Mouse (Mus musculus) c-Kit-positive CD71-positive TER-119-negative erythroid progenitor cells, embryonic 14.5 days (primary cell): ENCODE data around the gene Slc25a10.

Experiments used
- DNase-seq: peaks from one replicate; pipeline ENCODE4 v3.0.0-alpha.2; 2013; ENCODE audit warnings: low read depth

Gene Slc25a10

DNA sequence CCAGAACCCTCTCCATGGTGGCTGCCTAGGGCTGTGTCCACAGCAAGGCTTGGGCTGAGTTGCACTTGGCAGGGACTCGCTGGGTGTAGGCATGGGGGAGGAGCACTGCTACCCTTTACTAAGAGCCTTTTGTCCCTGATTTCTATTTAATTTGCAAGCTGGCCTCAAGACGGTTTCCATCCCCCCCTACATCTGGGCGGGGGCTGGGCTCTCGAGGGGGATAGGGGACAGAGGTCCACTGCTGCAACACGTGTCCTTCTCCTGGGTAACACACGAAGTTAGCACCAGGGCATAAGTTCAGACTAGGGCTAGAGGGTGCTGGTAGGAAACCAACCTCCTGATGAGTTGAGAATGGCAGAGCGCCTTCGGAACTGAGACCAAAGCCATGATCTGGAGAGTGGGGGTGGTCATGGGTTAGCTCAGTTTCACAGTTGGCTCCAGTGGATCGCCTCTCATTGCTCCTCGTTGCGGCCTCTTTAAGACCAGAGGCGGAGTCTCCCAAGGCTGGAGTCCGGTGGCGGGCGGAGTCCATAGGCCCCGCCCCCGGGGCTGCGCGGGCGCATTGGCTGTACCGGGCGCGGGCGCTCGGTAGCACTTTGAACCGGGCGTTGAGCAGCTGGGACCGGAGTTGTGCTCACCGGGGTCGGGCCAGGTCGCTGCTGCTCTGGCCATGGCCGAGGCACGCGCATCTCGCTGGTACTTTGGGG, at the start of gene Slc25a10:
Slc25a10 (plus strand) TSS at position 524 of the 707 bp plus-strand sequence.
- peak; percentile 78 for DNase-seq

DNA sequence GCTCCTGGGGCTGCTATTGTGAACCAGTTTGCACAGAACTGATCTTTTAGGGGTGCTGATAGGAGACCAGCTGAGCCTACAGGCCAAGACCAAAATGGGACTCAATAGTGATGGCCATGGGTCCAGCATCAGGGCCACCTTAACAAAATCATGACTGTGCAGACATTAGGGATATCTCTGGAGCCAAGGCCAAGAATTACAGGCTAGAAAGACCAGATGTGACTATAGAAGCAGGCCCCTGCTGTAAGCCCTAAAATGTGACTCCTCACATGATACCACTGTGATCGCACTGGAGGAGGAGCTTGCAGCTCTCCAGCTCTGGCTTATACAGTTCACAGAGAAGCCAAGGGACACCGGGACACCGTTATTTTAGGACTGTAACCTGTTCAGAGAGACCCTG, 49.3 kb upstream of the Slc25a10 start, which contains the start of gene Tspan10:
Tspan10 (plus strand) TSS at position 301 of the 400 bp plus-strand sequence.
- no peak for DNase-seq

GRCm38 (mm10) chr11:120442765-120443280, 48.8 kb upstream of the Slc25a10 start:
- no peak for DNase-seq

GRCm38 (mm10) chr11:120444106-120444505, 47.5 kb upstream of the Slc25a10 start:
- no peak for DNase-seq

GRCm38 (mm10) chr11:120445475-120445874, 46.2 kb upstream of the Slc25a10 start:
- no peak for DNase-seq

DNA sequence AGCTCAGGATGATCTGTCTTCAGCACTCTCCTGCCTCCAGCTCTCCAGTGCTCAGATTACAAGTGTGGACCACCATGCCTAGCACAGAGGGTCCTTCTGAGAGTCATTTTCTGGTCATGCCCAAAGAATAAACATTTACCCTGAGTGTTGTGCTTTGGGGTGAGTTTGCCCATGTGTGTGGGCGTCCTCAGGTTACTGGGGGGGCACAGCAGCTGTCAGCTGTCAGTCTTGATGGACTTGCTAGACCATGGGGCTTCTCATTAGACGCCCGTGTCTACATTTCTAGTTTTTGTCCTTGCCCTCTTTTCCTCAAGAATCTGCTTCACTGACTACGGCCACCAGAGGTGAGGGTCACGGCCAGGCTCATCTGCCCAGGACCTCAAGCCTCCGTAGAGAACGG, 44.5 kb upstream of the Slc25a10 start:
- no peak for DNase-seq

DNA sequence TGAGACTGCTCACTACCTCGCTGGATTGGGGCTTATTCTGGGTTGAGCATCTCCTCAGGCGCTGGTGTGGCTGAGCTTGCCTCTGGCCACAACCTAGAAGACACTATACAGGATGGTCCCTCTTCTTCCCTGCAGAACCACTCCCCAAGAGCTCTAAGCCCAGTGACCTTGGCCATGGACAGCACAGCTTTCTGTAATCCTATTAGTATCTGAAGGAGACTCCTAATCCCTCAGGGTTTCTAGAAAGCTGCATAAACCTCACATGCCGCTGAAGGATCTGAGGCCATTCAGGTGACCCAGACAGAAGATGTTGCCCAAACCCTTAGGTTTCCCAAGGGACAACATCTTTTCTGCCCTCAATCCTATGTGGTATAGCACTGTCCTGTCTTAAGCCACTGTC, 39.4 kb upstream of the Slc25a10 start:
- no peak for DNase-seq

GRCm38 (mm10) chr11:120453306-120453705, 38.3 kb upstream of the Slc25a10 start, which contains the start of gene Pde6g:
Gene Pde6g (minus strand): TSS chr11:120453500.
- DNase-seq = no peak

- DNase-seq = no peak
Observed at GRCm38 (mm10) chr11:120454965-120455364, 36.7 kb upstream of the Slc25a10 start.

DNA sequence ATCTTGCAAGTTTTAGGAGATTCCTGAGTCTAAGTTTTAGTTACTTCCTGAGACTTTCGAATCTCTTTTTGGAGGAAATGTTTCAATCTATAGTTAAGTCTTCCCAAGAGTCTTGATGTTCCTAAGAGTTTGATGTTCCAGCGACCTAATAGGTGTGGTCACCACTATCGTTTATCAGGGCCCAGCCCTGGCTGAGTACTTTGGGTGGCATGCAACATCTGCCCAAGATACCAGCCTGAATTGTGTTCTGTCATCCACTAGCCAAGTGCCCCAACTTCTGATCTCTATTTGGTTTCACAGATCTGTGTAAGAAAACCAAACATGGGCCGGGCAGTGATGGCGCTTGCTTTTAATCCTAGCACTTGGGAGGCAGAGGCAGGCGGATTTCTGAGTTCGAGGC, 36.2 kb upstream of the Slc25a10 start:
- DNase-seq = no peak

DNA sequence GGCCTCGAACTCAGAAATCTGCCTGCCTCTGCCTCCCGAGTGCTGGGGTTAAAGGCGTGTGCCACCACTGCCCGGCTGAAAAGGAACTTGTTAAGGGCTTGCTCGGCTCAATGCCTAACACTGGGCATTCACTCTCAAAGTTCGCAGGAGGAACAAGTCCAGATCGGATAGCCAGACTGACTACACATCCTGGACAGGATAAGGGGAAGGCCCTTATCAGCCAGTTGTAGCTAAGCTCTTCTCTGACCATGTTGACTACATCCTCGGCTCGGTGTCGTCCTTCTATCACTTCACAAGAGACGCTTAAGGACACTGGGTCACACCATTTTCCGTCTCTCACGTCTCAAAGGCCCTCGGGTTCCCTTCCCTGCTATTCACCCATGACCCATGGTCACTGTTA, 34.3 kb upstream of the Slc25a10 start:
- peak; percentile 43 for DNase-seq

DNA sequence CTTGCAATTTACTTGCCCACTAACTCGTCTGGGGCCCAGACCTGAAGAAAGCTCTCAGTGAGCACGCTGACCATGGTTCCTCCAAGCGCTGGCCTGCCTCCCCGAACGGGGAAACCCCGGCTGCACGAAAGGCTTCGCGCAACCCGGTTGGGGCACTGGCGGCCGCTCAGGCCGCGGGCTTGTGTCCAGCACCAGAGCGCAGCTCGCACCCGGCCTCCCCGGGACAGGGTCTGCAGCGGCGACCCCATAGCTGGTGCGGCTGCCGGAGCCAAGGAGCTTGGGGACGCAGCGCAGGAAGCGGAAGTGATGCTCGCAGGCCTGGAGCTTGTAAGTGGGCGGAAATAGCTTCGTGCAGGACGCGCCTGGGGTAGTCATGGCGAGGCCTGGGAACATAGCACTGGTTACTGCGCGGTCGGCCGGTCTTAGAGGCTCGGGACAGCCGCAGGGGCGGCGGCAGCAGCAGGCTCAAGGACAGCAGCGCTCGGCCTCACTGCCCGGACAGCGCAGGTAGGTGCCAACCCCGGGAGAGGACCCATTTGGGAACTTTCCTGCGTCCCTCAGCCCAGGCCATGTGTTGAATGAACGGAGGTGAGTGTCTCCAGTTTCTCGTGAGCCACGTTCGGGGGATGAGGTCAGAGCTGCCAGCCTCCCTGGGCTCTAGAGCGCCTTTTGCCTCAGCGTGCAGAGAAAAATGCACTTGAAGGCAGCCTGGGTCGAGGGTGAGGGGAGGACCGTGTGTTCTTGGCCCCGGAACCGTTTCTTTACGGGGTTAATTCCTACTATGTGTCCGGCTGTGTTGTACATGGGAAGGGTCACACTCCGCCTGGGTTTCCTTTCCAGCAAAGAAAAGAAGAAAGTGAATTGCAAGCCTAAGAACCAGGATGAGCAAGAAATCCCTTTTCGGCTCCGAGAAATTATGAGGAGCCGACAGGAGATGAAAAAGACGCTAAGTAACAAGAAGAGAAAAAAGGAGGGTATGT, 33.6 kb upstream of the Slc25a10 start, which contains the start of the genes Oxld1 and Ccdc137:
Oxld1 (minus strand) TSS at position 297 of the 980 bp plus-strand sequence.
Ccdc137 (plus strand) TSS at position 344 of the 980 bp plus-strand sequence.
- DNase-seq = peak; percentile 74

DNA sequence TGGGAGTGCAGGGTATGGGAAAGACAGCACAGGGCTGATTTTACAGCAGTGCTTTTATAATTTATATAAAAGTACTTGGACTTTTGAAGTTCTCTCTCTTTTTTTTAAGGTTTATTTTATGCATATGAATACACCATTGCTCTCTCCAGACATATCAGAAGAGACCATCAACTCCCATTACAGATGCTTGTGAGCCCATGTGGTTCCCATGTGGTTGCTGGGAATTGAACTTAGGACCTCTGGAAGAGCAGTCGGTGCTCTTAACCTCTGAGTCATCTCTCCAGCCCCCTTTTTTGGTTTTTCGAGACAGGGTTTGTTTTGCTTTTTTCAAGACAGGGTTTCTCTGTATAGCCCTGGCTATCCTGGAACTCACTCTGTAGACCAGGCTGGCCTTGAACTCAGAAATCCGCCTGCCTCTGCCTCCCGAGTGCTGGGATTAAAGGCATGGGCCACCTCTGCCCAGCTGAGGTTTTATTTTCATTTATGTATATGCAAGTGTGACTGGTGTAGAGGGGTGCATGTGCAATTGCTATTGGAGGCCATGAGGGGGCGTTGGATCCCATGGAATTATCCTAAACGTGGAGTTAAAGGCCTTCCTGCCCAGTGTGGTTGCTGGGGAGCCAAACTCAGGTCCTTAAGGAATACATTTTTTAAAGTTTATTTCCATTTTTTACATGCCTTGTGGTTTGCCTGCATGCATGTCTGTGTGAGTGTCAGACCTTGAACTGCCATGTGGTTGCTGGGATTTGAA, 32.6 kb upstream of the Slc25a10 start:
- peak; percentile 45 for DNase-seq

DNA sequence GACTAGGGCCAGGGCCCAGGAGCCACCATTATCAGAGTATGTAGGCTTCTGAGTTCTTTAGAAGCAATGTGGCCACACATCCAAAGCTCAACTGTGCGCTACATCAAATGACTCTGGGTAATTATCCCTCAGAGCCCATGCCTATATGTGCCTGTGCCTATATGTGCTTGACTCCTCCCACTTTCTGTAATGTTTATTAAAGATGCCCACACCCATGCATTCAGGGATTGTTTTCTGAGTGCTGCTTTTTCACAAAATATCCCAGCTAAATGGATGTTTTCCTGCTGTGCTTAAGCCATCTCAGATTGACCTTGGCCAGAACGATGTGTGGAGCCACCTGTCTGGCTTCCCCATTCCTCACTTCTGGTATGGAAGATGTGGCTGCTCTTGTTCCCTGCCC, 28.1 kb upstream of the Slc25a10 start:
- DNase-seq = no peak

DNA sequence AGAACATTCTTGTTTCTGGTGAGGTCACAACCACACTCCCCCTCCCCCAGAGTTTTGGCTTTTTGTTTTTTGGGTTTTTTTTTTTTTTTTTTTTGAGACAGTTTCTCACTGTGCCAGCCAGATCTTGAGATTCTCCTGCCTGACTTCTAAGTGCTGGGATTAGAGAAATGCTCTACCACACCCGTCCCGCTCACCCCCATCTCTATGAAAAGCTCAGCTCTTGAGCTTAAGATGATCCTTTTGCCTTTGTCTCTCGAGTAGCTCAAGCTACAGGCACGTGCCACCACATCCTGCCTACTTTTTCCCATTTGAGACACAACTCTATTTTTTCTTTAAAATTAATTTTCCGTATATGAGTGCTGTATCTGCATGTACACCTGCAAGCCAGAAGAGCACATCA, 27.3 kb upstream of the Slc25a10 start:
- DNase-seq = no peak

- DNase-seq = no peak
Observed at GRCm38 (mm10) chr11:120465521-120465920, 26.1 kb upstream of the Slc25a10 start.

- DNase-seq = peak; percentile 98
Observed at GRCm38 (mm10) chr11:120467051-120467735, 24.4 kb upstream of the Slc25a10 start, which contains the start of gene Arl16. Gene Arl16 (minus strand): TSS chr11:120467607.

GRCm38 (mm10) chr11:120467736-120468092, 23.9 kb upstream of the Slc25a10 start:
- no peak for DNase-seq

- DNase-seq = no peak
Observed at GRCm38 (mm10) chr11:120472052-120472451, 19.6 kb upstream of the Slc25a10 start.

DNA sequence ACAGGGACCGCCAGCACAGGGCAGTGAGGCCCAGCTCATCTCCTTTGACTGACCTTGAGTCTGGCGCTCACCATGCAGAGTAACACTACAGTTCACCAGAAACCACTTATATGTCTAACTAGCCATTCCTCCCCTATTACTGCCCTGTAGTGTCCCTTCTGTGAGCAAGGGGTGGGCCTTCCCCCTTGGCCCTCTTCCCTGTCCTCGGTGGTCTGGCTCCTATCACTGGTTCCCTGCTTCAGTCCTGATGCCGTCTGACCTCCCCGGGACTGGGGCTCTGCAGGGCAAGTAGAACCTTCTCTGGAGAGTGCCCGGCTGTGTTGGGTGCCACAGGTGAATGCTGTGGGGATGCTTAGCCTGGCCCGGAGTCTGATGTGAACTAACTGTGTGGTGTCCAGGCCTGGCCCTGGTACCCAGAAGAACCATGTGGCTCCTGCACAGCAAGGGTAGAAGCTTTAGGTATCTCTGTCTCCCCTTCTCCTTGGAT, 8.1 kb upstream of the Slc25a10 start:
- no peak for DNase-seq
